Mouse (Mus musculus): ENCODE results near the gene Gfi1b. TPM values are rescaled to one million over a fixed set of nuclear protein-coding genes. Genes with fewer than 3 reads are reported as not detected.

Gfi1b gene
- total and polyA plus RNA-seq, 3 experiments, result 82.9 to 277 (median 194) TPM

DNA sequence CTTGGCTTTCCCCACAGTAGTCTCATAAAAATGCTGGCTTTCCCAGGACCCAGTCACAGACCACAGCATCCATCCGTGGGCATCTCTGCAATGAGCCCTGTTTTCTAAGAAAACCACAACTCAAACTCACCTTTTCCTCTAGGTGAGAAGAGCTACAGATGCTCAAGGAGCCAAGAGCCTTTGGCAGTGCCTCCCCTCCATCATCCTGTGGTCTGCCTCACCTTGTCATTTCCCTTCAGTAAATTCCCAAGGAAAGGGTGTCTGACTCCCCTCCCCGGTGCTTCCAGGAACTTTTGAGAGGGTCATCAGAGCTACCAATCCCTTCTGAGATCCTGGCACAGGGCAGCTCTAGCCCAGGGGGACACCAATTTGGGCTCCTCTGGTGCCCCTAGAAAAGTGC, 671 bp downstream of the Gfi1b start:
- Histone ChIP-seq H3K9ac (ENCODE audit: control insufficient read depth, low read depth, low read length, poor library complexity, severe bottlenecking) (peak overlapping the region; percentile 95), H3K4me1 (ENCODE audit: control insufficient read depth in 1 of 2, insufficient read depth in 2 of 2, low read length in 2 of 2) (peaks cover 5 to 43% of the 10 kb centered on the region in 2 experiments), H3K79me2 (ENCODE audit: control insufficient read depth, insufficient read depth, low read length, poor library complexity) (peaks cover 48% of the 10 kb centered on the region), H3K36me3 (ENCODE audit: control insufficient read depth in 1 of 2, insufficient read depth in 2 of 2, low read length in 2 of 2) (peaks cover 0 to 40% of the 10 kb centered on the region in 2 experiments; a peak in 3 of 4 replicates), H3K27ac (ENCODE audit: control insufficient read depth, low read depth, low read length) (peak overlapping the region; percentile 97), H3K4me3 (ENCODE audit: control insufficient read depth in 1 of 2, insufficient read depth in 1 of 2, low read depth in 2 of 2, low read length in 2 of 2) (peak overlapping the region; percentile 88 to 89), H3K9me3 (replicated peaks; ENCODE audit: insufficient read depth, low read length) (no peaks in the 10 kb centered on the region), H3K27me3 (ENCODE audit: control insufficient read depth in 1 of 2, insufficient read depth in 2 of 2, low read length in 2 of 2) (no peaks in the 10 kb centered on the region)
- TF ChIP-seq MYC (IDR thresholded peaks at IDR 0.05; ENCODE audit: low read depth, low read length) (no peak), RAD21 (IDR thresholded peaks at IDR 0.05; ENCODE audit: low read depth, low read length) (no peak), CHD1 (IDR thresholded peaks at IDR 0.05; ENCODE audit: low read depth, low read length) (peak; percentile 53; the same call in 1 of the 2 replicates), MAX (IDR thresholded peaks at IDR 0.05; ENCODE audit: low read length) (no peak), ZNF384 (IDR thresholded peaks at IDR 0.05; ENCODE audit: low read depth, low read length) (no peak), POLR2AphosphoS2 (IDR thresholded peaks at IDR 0.05; ENCODE audit: low read length) (0 out of 2 replicates have a peak, but pooled peaks have one; percentile 29), ELF1 (IDR thresholded peaks at IDR 0.05; ENCODE audit: low read depth, low read length) (no peak), UBTF (IDR thresholded peaks at IDR 0.05; ENCODE audit: borderline replicate concordance, insufficient read depth, low read depth, low read length) (no peak), ZMIZ1 (IDR thresholded peaks at IDR 0.05; ENCODE audit: low read depth, low read length) (no peak), MAZ (IDR thresholded peaks at IDR 0.05; ENCODE audit: low read depth, low read length) (no peak)
- peak; percentile 40 for DNase-seq (ENCODE audit: low read depth, low spot score)

DNA sequence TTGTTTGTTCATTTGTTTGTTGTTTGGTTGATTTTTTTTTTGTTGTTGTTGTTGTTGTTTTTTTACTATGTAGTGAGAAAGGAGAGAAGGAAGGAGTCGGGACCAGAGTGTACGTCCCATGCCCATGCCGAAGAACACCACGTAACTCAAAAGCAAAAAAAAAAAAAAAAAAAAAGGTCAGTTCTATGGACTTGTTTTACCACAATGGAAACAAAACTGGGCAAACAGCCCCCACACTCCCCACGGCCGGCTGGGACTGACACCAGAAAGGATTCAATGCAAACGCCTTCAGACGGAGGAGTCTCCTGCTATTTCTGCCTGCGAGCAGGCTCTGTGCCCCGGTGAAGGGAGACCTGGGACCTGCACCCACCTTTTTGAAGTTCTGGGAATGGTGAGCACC, 1.3 kb downstream of the Gfi1b start:
- DNase-seq (ENCODE audit: low read depth, low spot score), result peak; percentile 39
- peak overlapping the region; percentile 95 for H3K9ac ChIP-seq (ENCODE audit: control insufficient read depth, low read depth, low read length, poor library complexity, severe bottlenecking)
- peaks cover 51% of the 10 kb centered on the region for H3K79me2 ChIP-seq (ENCODE audit: control insufficient read depth, insufficient read depth, low read length, poor library complexity)
- H3K27me3 ChIP-seq (ENCODE audit: control insufficient read depth in 1 of 2, insufficient read depth in 2 of 2, low read length in 2 of 2), result no peaks in the 10 kb centered on the region
- H3K9me3 ChIP-seq (replicated peaks; ENCODE audit: insufficient read depth, low read length), result no peaks in the 10 kb centered on the region
- peaks cover 0 to 45% of the 10 kb centered on the region in 2 experiments; a peak in 3 of 4 replicates for H3K36me3 ChIP-seq (ENCODE audit: control insufficient read depth in 1 of 2, insufficient read depth in 2 of 2, low read length in 2 of 2)
- H3K4me3 ChIP-seq (ENCODE audit: control insufficient read depth in 1 of 2, insufficient read depth in 1 of 2, low read depth in 2 of 2, low read length in 2 of 2), result peak overlapping the region; percentile 88 to 89
- peak overlapping the region; percentile 97 for H3K27ac ChIP-seq (ENCODE audit: control insufficient read depth, low read depth, low read length)
- TF ChIP-seq ZNF384 (IDR thresholded peaks at IDR 0.05; ENCODE audit: low read depth, low read length) (peak; percentile 47; the same call in 1 of the 2 replicates), EP300 (IDR thresholded peaks at IDR 0.05; ENCODE audit: low read depth in 1 of 2, low read length in 2 of 2) (no peak), UBTF (IDR thresholded peaks at IDR 0.05; ENCODE audit: borderline replicate concordance, insufficient read depth, low read depth, low read length) (0 out of 2 replicates have a peak, but pooled peaks have one; percentile 69)
- H3K4me1 ChIP-seq (ENCODE audit: control insufficient read depth in 1 of 2, insufficient read depth in 2 of 2, low read length in 2 of 2), result peaks cover 5 to 49% of the 10 kb centered on the region in 2 experiments

DNA sequence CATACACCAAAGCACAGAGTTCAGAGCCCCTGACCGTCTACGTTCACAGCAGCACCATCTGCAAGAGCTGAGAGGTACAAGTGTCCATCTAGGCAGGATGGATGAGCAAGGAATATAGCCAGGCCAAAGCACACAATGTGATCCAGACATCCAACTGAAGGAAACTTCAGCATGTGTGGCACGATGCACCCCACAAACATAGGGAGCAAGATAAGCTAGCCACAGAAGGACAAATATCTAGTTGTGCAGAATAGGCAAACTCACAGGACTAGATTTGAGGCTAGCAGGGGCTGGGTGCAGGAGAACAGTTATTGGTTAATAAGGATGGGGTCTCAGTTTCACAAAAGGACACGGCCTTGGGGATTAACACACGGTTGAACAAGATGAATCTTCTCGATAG, 2.4 kb downstream of the Gfi1b start:
- DNase-seq (ENCODE audit: low read depth, low spot score), result peak; percentile 52
- Histone ChIP-seq H3K4me1 (ENCODE audit: control insufficient read depth in 1 of 2, insufficient read depth in 2 of 2, low read length in 2 of 2) (peaks cover 5 to 54% of the 10 kb centered on the region in 2 experiments), H3K9ac (ENCODE audit: control insufficient read depth, low read depth, low read length, poor library complexity, severe bottlenecking) (peak overlapping the region; percentile 95), H3K4me3 (ENCODE audit: control insufficient read depth in 1 of 2, insufficient read depth in 1 of 2, low read depth in 2 of 2, low read length in 2 of 2) (peak overlapping the region; percentile 88 to 89), H3K27me3 (ENCODE audit: control insufficient read depth in 1 of 2, insufficient read depth in 2 of 2, low read length in 2 of 2) (no peaks in the 10 kb centered on the region), H3K79me2 (ENCODE audit: control insufficient read depth, insufficient read depth, low read length, poor library complexity) (peaks cover 53% of the 10 kb centered on the region), H3K36me3 (ENCODE audit: control insufficient read depth in 1 of 2, insufficient read depth in 2 of 2, low read length in 2 of 2) (peaks cover 7 to 48% of the 10 kb centered on the region in 2 experiments; a peak in 3 of 4 replicates), H3K27ac (ENCODE audit: control insufficient read depth, low read depth, low read length) (peak overlapping the region; percentile 97), H3K9me3 (replicated peaks; ENCODE audit: insufficient read depth, low read length) (no peaks in the 10 kb centered on the region)
- peak; percentile 48 for TF ChIP-seq RCOR1 (IDR thresholded peaks at IDR 0.05; ENCODE audit: low read depth, low read length)
- 0 out of 2 replicates have a peak, but pooled peaks have one; percentile 19 for TF ChIP-seq ETS1 (IDR thresholded peaks at IDR 0.05; ENCODE audit: low read depth, low read length)
- TF ChIP-seq EP300 (IDR thresholded peaks at IDR 0.05; ENCODE audit: low read depth in 1 of 2, low read length in 2 of 2), result 0 out of 4 replicates have a peak, but pooled peaks of 1 of the 2 experiments have one; percentile 11
- TF ChIP-seq NRF1 (IDR thresholded peaks at IDR 0.05; ENCODE audit: insufficient read depth, low read depth, low read length, poor library complexity, severe bottlenecking), result no peak
- 0 out of 2 replicates have a peak, but pooled peaks have one; percentile 5 for TF ChIP-seq MAX (IDR thresholded peaks at IDR 0.05; ENCODE audit: low read length)
- no peak for TF ChIP-seq CHD2 (IDR thresholded peaks at IDR 0.05; ENCODE audit: low read length)
- peak; percentile 51 for TF ChIP-seq GATA1 (IDR thresholded peaks at IDR 0.05; ENCODE audit: low read depth, low read length)

Data from MEL (cell line).